Mouse (Mus musculus) cerebellum, adult 11 months (tissue): Measurements from ENCODE around the gene Adam21.
"Not testable (repeated sequence)": the region's sequence is repeated elsewhere in the genome, so short reads cannot be mapped to it uniquely, and the experiment has no call there.

ENCODE experiments used
- DNase-seq: peaks from one replicate; pipeline ENCODE4 v3.0.0; 2022

Gene Adam21

DNA sequence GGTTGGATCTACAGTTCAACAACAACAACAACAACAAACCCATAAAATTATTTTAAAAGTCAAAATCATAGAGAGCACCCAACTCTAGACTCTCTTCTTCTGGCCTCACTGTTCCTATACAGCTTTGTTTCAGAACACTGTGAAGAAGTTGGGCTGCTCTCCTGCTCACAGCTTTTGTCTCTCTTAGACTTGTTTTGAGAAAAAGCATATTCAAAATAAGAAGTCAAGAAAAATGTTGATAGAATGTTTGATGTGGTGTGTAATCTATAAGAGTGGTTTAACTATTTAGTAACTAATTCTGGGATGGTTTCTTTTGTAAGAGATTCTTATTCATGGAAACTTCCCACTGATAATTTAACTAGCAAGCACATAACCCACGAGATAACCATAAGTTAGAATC is at the start of gene Adam21:
TSS of gene Adam21 (minus strand) at position 101 of the 400 bp plus-strand sequence.
- no peak for DNase-seq

DNA sequence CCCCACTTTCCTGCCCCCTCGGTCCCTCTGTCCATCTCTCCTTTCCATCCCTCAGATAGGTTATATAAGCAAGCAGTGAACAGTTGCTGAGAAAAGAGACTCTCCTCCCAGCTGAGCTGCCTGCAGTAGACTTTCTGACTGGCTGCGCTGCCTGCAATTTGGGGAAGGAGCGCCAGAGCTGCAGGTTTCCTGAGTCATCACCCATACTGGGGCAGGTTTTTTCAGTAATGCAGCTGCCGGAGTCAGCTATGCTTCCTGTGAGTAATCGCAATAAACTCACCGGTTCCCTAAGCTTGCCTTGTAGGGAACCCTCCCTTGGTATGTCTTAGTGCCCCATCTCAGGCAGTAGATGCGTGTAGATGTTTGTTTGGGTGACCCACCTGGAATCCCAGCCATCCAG is 48.7 kb upstream of the Adam21 start:
- DNase-seq: no peak

DNA sequence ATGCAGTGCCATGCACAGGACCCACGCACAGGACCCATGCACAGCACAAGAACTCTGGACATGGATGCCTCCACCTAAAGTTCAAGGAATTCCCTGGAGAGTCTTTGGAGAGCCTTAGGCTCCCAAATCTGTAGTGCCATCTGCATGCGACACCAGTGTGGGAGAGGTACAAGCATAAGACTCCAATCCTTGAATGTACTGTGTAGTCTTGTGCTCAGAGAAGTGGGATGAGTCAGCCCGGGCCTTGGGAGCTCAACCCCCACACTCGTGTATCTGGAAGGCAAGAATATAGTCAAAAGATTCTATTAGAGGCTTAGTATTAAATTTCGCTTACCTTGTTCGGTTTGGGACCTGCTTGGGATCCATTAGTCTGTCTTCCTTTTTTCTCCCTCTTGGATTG is 47.5 kb upstream of the Adam21 start:
- no peak for DNase-seq

DNA sequence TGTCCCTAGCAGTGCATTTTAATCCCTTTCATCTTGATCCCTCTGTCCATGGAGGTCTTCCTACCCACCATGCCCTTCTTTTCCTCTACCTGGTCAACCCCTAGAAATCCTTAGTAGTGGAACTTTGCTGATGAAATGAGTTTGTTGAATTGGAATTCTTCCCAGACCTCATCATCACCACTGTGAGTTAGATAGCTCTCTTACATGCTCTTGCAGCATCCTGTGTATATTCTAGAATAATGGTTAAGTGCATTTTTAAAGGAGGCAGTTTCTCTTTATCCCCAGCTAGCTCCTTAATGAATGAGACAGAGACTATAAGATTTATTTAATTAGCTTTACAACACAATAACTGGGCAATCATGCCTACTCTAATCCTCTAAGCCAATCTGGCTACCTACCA is 41.2 kb upstream of the Adam21 start:
- no peak for DNase-seq

DNA sequence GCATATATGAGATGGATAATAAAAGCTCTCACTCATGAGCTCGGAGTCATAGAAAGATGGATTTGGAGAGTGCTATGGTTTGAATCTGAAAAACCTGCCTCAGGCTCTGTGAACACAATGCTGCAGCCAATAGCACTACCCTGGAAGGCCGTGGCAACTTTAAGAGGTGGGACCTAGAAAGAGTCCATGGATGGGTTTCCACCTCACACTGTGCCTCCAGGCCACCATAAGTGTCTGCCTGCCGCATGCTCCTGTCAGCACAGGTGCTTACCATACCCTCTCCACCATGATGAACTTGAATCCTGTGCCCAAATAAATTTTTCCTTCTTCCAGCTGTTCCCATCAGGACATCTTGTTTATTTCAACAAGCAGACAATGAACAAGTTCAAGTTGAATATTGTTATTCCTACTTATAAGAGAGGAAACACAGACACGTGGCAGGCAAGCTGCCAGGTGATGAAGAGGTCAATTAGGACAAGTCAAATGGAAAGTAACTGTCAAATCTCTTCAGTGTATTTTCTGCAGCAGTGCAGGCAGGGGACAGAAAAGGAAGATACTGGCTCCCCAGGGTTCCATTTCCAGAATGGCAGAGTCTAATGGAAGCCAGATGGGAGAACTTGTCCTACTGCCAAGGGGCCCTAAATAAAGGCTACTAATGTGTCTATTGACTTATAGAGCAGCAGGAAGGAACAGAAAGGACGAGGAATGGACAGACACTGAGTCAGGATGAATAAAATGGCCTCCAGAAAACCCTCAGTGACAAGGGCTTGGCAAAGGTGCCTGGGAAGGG is 36.9 kb upstream of the Adam21 start:
- no peak for DNase-seq

DNA sequence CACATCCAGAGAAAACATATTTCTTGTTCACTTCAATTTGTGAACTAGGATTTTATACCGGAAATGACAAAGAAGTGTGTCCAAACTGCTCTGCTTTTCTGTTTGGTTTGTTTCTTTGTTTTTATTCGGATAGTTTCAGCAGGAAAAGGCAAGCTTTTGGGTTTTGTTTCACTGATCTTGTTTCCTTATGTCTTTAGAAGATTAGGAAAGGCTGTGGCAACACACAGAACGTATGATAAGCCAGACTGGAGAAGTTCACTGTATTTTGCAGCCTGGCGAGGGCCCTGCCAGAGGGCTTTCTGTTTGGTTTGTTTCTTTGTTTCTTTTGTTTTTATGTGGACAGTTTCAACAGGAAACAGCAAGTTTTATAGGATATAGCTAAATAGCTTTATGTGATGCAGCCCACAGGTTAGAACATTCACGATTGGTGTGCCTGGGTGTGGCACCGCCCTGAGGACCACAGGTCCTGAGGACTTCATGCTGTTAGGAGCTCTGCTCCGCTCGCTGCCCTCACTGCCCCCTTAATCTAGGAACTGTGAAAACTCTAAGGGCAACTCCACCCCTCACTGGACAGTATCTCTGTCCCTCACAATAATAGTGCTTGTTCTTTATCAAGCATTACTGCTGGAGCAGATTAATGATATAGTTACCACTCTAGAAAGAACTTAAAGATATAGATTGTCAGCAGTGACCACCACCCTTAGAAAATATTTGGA is 28.4 kb upstream of the Adam21 start:
- DNase-seq: no peak

DNA sequence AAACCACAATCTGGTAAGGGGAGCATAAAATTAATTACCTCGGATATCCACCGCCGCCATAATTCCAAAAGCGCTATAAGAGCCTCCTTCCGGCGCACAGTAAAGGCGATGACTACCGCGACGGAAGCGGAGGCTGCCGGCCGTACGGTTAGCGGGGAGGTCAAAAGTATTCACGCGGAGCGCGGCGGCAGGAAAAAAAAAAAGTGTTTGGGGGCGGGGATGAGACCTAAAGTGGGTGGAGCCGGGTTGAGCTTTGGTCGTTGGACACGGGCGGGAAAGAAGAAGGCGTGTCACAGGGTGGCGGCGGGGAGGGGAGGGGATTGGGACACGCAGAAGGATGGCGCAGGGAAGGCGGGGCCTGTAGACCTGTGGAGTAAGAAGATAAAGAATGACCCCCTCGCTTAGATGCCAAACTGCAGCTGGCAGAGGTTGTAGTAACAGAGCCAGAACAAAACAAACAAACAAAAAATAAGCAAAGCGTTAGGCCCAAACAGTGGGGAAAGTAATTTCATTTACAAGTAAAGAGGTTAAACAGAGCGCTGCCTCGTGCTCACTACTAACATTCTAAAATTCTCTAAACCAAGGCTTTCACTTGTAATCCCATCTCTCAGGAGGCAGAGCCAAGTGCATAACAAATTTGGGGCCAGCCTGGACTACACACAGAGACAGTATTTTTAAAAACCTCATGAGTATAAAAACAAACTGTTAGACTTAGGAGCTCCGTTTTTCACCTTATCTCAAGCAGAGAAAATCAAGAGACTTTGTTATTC is 26.8 kb upstream of the Adam21 start, which contains the start of gene Med6:
TSS of gene Med6 (minus strand) at position 107 of the 770 bp plus-strand sequence.
- peak; percentile 91 for DNase-seq

DNA sequence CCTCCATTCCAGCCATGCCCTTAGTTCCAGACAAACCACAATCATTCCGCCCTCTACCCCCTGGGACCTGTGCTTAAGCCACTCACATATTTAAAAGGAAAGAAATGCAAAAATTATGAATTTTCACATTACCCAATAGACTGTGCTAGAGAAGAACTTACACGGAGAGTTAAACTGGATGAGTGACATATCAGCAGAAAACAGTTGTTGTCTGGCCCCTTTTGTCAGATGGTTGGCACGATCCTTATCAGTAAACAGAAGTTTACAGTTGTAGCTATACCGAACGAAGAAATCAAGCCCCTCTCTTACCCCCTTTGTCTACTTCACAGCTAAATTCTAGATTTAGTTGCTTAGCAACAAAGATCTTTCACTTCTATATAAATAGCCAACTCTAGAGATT is 343 bp downstream of the Adam21 start:
- DNase-seq: no peak

DNA sequence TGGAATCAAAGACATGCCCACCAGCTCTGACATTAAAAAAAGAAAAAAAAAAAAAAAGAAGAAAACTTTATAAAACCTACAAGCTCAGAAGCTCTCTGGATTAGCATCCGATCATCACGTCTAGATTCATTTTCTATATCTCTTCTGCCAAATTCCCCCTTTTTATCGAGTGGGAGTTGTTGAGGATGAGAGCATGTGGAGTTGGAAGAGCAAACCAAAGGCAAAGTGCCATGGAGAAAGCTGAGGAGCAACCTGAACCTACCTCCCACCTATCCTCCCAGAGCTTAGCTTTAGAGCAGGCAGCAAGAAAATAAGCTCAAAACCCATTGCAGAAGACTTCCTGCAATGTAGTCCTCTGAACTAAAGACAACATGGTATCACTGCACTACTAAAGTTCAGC is 4.1 kb downstream of the Adam21 start:
- no peak for DNase-seq

DNA sequence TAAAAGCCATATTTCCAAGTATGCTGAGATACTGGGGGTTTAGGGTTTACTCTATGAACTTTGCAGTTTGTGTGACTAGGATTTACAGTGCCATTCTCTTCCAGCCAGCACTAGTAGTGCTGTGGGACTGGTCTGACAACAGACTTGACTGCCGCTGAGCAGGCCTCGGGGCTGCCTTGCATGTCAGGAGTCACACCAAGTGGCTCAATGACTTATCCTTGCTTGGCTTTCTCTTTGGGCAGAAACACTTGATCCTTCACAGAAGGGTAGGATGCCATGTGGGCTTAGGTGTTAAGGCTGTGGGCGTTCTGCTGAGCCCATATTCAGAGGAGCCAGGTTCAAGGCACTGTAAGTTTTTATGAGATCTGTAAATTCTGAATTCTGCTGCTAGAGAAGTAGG is 19.0 kb downstream of the Adam21 start:
- no peak for DNase-seq

DNA sequence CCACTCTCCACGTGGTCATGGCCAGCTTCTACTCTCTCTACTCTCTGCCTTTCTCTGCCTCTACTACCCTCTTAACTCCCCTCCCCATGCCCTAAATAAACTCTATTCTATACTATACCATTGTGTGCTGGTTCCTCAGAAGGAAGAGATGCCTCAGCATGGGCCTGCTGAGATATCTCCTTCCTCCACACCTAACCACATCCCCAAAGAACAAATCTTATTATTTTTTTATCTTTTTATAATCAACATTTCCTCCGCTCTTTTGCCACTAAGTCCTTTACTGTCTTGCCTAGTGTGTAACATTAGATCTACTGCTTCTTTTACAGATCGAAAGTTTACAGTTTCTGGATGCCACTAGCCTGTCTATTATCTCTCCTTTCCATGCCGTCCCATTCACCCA is 21.1 kb downstream of the Adam21 start:
- no peak for DNase-seq

DNA sequence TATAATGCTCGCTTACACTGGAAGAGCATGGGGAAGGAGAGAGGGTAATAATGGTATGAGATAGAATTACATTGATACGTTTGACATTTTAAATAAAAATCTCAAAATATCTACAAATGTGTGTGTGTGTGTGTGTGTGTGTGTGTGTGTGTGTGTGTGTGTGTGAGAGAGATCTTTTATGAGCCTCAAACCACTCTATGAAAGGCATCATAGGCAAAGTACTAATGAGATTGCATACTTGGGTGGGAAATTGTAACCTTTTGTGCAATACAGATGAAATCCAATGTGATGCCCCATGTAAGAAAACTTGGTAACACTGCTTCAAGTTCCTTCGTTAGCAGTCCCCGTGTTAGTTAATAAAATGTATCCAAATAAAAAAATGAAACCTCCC is 35.2 kb downstream of the Adam21 start:
- no peak for DNase-seq

DNA sequence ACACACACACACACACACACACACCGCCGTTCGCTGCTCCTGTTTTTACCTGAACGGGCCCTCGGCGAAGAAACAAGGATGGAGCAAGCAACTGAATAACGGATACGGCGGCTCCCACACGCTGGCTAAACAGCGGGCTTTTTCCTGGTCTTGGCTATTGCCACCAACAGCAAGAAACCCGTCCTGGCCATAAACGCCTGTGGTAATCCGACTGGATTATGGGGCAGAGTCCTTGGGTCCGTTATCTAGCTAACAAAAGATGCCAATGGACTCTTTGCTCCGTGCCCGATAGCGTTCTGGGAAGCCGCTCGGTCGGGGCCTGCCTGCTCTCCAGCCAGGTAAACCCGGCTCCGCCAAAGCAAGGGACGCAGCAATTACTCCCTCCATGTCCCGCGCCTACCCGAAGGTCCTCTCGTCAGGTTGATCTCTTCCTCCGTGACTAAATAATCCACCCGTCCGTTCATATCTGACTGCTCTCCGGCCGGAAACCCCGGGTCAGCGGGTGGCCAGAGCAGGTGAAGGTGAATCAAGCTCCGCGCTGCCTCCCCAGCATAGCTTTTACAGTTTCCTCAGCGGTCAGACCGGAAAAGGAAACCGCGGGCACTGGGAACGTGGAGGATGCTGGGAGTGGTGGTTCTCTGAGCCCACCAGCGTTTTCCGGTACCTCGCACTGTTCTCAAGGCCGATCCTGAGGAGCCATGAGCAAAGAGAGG is 35.8 kb downstream of the Adam21 start, which contains the start of the genes Gm20498 and Synj2bp:
TSS of gene Gm20498 (minus strand) at position 590 of the 713 bp plus-strand sequence.
TSS of gene Synj2bp (minus strand) at position 596 of the 713 bp plus-strand sequence.
- DNase-seq: peak; percentile 80

DNA sequence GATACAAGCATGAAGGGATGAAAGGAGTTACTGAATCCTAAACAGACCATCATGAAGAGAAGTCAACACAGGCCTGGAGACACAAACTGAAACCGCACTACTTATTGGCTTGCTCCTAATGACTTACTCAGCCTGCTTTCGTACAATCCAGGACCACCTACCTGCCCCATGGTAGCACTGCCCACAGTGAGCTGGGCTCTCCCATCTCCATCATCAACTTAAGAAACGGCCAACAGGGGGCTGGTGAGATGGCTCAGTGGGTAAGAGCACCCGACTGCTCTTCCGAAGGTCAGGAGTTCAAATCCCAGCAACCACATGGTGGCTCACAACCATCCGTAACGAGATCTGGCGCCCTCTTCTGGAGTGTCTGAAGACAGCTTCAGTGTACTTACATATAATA is 37.7 kb downstream of the Adam21 start:
- DNase-seq: not testable (repeated sequence)
